In genomic region chr4:132076480-132077405, GRCm38 (mm10) we compare ENCODE assay signal across 10 mouse cellular contexts. TPM values are rescaled to one million over a fixed set of nuclear protein-coding genes. Genes with fewer than 3 reads are reported as not detected.
DNase-seq lines count a peak whose midpoint lies in the region; ATAC-seq and TF ChIP-seq lines count a peak whose summit lies in the region.
"Had no signal": no experiment of that assay in that cellular context is flagged by ENCODE, and none has a peak within 500 bp of the region (broad histone marks: within the 10 kb centered on the region; RNA-seq: fewer than 3 reads in every experiment).

No protein-coding gene starts in this region.

- H3K4me1 ChIP-seq in lung, embryonic 16.5 days (replicated peaks; ENCODE audit: control insufficient read depth, insufficient read depth, low read length) = peaks cover 12% of the 10 kb centered on the region
- no peaks in the 10 kb centered on the region for H3K4me1 ChIP-seq in stomach, postnatal 0 days (replicated peaks; ENCODE audit: control insufficient read depth, insufficient read depth)

- TF ChIP-seq CTCF in stomach, postnatal 0 days (IDR thresholded peaks at IDR 0.05; ENCODE audit: low read depth) = no peak

- peak; percentile 42 for DNase-seq in cerebellum, adult 9-11 months
- DNase-seq in cerebellum, postnatal 36 days = no peak
- peak; percentile 53 to 68 for DNase-seq in urinary bladder, postnatal 4 days (ENCODE audit: low spot score in 2 of 2)
- DNase-seq in urinary bladder, postnatal 10 days (ENCODE audit: low spot score) = no peak
- peak; percentile 46 for DNase-seq in gastrocnemius, postnatal 25 days
- DNase-seq in kidney, adult 9 months = peak; percentile 64
- peak; percentile 91 for DNase-seq in stomach, postnatal 0 days (ENCODE audit: low spot score)

- peak overlapping the region; percentile 26 for H3K4me2 ChIP-seq in lung, embryonic 16.5 days (ENCODE audit: low read depth, low read length)
- no peak overlapping the region; the same call in 1 of the 2 replicates for H3K4me2 ChIP-seq in stomach, postnatal 0 days (replicated peaks; ENCODE audit: low read depth)

- H3K9ac ChIP-seq in lung, embryonic 16.5 days (ENCODE audit: low read length) = peak overlapping the region; percentile 0
- peak overlapping the region; percentile 4; the same call in 1 of the 2 replicates for H3K9ac ChIP-seq in stomach, postnatal 0 days (ENCODE audit: low read length)
- H3K9ac ChIP-seq: neural tube, embryonic 13.5 days had no signal

- H3K4me3 ChIP-seq in lung, embryonic 16.5 days (ENCODE audit: low read length) = no peak overlapping the region
- H3K4me3 ChIP-seq in stomach, postnatal 0 days (ENCODE audit: low read depth, low read length) = no peak overlapping the region

- no peaks in the 10 kb centered on the region for H3K36me3 ChIP-seq in lung, embryonic 16.5 days (ENCODE audit: control insufficient read depth, insufficient read depth, low read length)
- no peaks in the 10 kb centered on the region for H3K36me3 ChIP-seq in stomach, postnatal 0 days (ENCODE audit: control insufficient read depth, insufficient read depth, low read length)
- H3K36me3 ChIP-seq: neural tube, embryonic 13.5 days had no signal

- no peaks in the 10 kb centered on the region for H3K27me3 ChIP-seq in lung, embryonic 16.5 days (ENCODE audit: control insufficient read depth, insufficient read depth, low read depth, low read length)
- no peaks in the 10 kb centered on the region for H3K27me3 ChIP-seq in stomach, postnatal 0 days (ENCODE audit: control insufficient read depth, insufficient read depth, low read length)
- H3K27me3 ChIP-seq: CH12.LX had no signal

- H3K9me3 ChIP-seq in lung, embryonic 16.5 days (ENCODE audit: control insufficient read depth, low read length) = no peaks in the 10 kb centered on the region
- H3K9me3 ChIP-seq in stomach, postnatal 0 days (ENCODE audit: control insufficient read depth, low read length) = no peaks in the 10 kb centered on the region
- H3K9me3 ChIP-seq: neural tube, embryonic 13.5 days had no signal

- 23% methylated on average over 20 of the region's 20 CpGs for WGBS in lung, embryonic 16.5 days
- WGBS in stomach, postnatal 0 days = 29% methylated on average over 20 of the region's 20 CpGs

- peak overlapping the region; percentile 33 for H3K27ac ChIP-seq in lung, embryonic 16.5 days (ENCODE audit: low read length)
- H3K27ac ChIP-seq in stomach, postnatal 0 days (replicated peaks) = peak overlapping the region; percentile 88
- H3K27ac ChIP-seq: neural tube, embryonic 13.5 days had no signal

- ATAC-seq in lung, embryonic 16.5 days (ENCODE audit: low read depth) = peak; percentile 38
- peak; percentile 82 for ATAC-seq in stomach, postnatal 0 days (ENCODE audit: low FRiP score, low TSS enrichment)

- no peak for TF ChIP-seq EP300 in stomach, postnatal 0 days (optimal IDR thresholded peaks at IDR 0.05)

RNA-seq across cellular contexts. Expression of gene Epb41, which starts 1.6 kb away (rescaled TPM):
- 10 to 100 TPM; 80.4 to 86.0 TPM for total RNA-seq in gastrocnemius, postnatal 25 days (2021)
- 56.8 and 57.7 TPM in 2 replicates for polyA plus RNA-seq in lung, embryonic 16.5 days (2015; fragmentation: Nextera tagmentation; extraction: Ambion mirVana)
- polyA plus RNA-seq in stomach, postnatal 0 days (2015; fragmentation: Nextera tagmentation; extraction: Ambion mirVana) = 24.3 and 26.7 TPM in 2 replicates

RNA-seq across cellular contexts. Expression of gene Gm10300, which starts 2.2 kb away (rescaled TPM):
- total RNA-seq in gastrocnemius, postnatal 25 days (2021) = not detected
- 0.10 TPM in 1 of 2 replicates, not detected in the other for polyA plus RNA-seq in lung, embryonic 16.5 days (2015; fragmentation: Nextera tagmentation; extraction: Ambion mirVana)
- 0.12 TPM in 1 of 2 replicates, not detected in the other for polyA plus RNA-seq in stomach, postnatal 0 days (2015; fragmentation: Nextera tagmentation; extraction: Ambion mirVana)

Comparison
In these comparisons a context has a peak if more than half of its experiments do, and no peak if none do; other contexts are left out.
1. DNase-seq: peak in cerebellum, adult 9-11 months (single experiment), urinary bladder, postnatal 4 days (2 of 2), gastrocnemius, postnatal 25 days (single experiment), kidney, adult 9 months (single experiment) and stomach, postnatal 0 days (single experiment); none in cerebellum, postnatal 36 days (0 of 2) and urinary bladder, postnatal 10 days (single experiment).